Mouse (Mus musculus) liver, embryonic 11.5 days (tissue): ENCODE data around the gene Gatb. TPM values are rescaled to one million over a fixed set of nuclear protein-coding genes. Genes with fewer than 3 reads are reported as not detected.

Experiments
- ATAC-seq: fragments of 200-750 bp; cut with Nextera tagmentation; replicated peaks from 2 replicates; pipeline ENCODE4 v1.8.0; 2017; ENCODE audit warnings: moderate number of reproducible peaks, mild to moderate bottlenecking, moderate TSS enrichment, moderate library complexity; ENCODE audit not compliant: low FRiP score
- DNase-seq: peaks from one replicate; pipeline ENCODE4 v3.0.0-alpha.2; 2017; ENCODE audit warnings: low spot score
- H3K27ac ChIP-seq: fragments of 300-500 bp; sonication (generic); 2 replicates; pipeline ENCODE4 v1.5.1; 2014; ENCODE audit warnings: mild to moderate bottlenecking, low read depth, low read length, control low read depth
- H3K27me3 ChIP-seq: fragments of 300-500 bp; sonication (generic); replicated peaks from 2 replicates; pipeline ENCODE4 v1.6.1; 2014; ENCODE audit warnings: low read length, mixed read lengths; ENCODE audit not compliant: control insufficient read depth, insufficient read depth
- H3K36me3 ChIP-seq: fragments of 300-500 bp; sonication (generic); 2 replicates; pipeline ENCODE4 v1.6.1; 2014; ENCODE audit warnings: mild to moderate bottlenecking, low read length, moderate library complexity, mixed read lengths; ENCODE audit not compliant: control insufficient read depth, insufficient read depth
- H3K4me1 ChIP-seq: fragments of 300-500 bp; sonication (generic); replicated peaks from 2 replicates; pipeline ENCODE4 v1.6.1; 2014; ENCODE audit warnings: low read length, mixed read lengths; ENCODE audit not compliant: control insufficient read depth, insufficient read depth
- H3K4me2 ChIP-seq: fragments of 300-500 bp; sonication (generic); 2 replicates; pipeline ENCODE4 v1.6.1; 2014; ENCODE audit warnings: mild to moderate bottlenecking, control low read depth, moderate library complexity
- H3K4me3 ChIP-seq: fragments of 300-500 bp; sonication (generic); 2 replicates; pipeline ENCODE4 v1.5.1; 2014; ENCODE audit warnings: low read depth, low read length, control low read depth
- H3K9ac ChIP-seq: fragments of 300-500 bp; sonication (generic); 2 replicates; pipeline ENCODE4 v1.6.1; 2014; ENCODE audit warnings: low read depth, low read length, control low read depth
- H3K9me3 ChIP-seq: fragments of 300-500 bp; sonication (generic); 2 replicates; pipeline ENCODE4 v1.6.1; 2016; ENCODE audit warnings: low read length, inconsistent platforms, mixed read lengths; ENCODE audit not compliant: control insufficient read depth
- WGBS: fragments of 180-500 bp; shearing (Covaris S2); extraction: QIAGEN DNeasy Blood & Tissue Kit; methylation state at CpG from one replicate; pipeline ENCODE4 v1.1.7; 2014; 5-methylcytosine and 5-hydroxymethylcytosine counted together
- polyA plus RNA-seq: library from polyadenylated mRNA; unstranded; fragments of >200 nt; fragmentation: Nextera tagmentation; extraction: Ambion mirVana; gene quantifications from 2 replicates; pipeline ENCODE4 v1.2.1, GENCODE M21; 2014

The Gatb gene
- 32.9 and 39.9 TPM in 2 replicates for polyA plus RNA-seq

GRCm38 (mm10) chr3:85573864-85574830 lies at the start of gene Gatb:
TSS of gene Gatb (plus strand) at chr3:85574119.
- no peaks in the 10 kb centered on the region for H3K27me3 ChIP-seq
- peak; percentile 100 for ATAC-seq
- no peaks in the 10 kb centered on the region for H3K4me1 ChIP-seq
- no peaks in the 10 kb centered on the region for H3K36me3 ChIP-seq
- H3K9me3 ChIP-seq: no peaks in the 10 kb centered on the region
- peak within 1 kb of the TSS; percentile 93 for H3K9ac ChIP-seq
- H3K27ac ChIP-seq: peak within 1 kb of the TSS; percentile 65
- H3K4me3 ChIP-seq: peak within 1 kb of the TSS; percentile 84
- DNase-seq: peak; percentile 91
- H3K4me2 ChIP-seq: peak within 1 kb of the TSS; percentile 73
- 2% methylated on average over 41 of the region's 41 CpGs for WGBS

- Histone ChIP-seq H3K9ac (no peak overlapping the region), H3K36me3 (no peaks in the 10 kb centered on the region), H3K27me3 (no peaks in the 10 kb centered on the region), H3K27ac (no peak overlapping the region), H3K4me2 (no peak overlapping the region), H3K4me1 (no peaks in the 10 kb centered on the region), H3K4me3 (no peak overlapping the region), H3K9me3 (no peaks in the 10 kb centered on the region)
- no peak for DNase-seq
- no peak for ATAC-seq
- WGBS: 78% methylated on average over 8 of the region's 8 CpGs
These were observed 43.2 kb upstream of the Gatb start for GRCm38 (mm10) chr3:85530601-85531161.

- Histone ChIP-seq H3K9ac (no peak overlapping the region), H3K4me2 (no peak overlapping the region), H3K27ac (no peak overlapping the region), H3K36me3 (no peaks in the 10 kb centered on the region), H3K4me1 (no peaks in the 10 kb centered on the region), H3K4me3 (no peak overlapping the region), H3K9me3 (no peaks in the 10 kb centered on the region), H3K27me3 (no peaks in the 10 kb centered on the region)
- 83% methylated on average over 3 of the region's 3 CpGs for WGBS
- ATAC-seq: no peak
- no peak for DNase-seq
These were observed 41.5 kb upstream of the Gatb start for GRCm38 (mm10) chr3:85532376-85532775.

GRCm38 (mm10) chr3:85535042-85535441 lies 38.9 kb upstream of the Gatb start:
- Histone ChIP-seq H3K4me3 (no peak overlapping the region), H3K9me3 (no peaks in the 10 kb centered on the region), H3K27ac (no peak overlapping the region), H3K4me2 (no peak overlapping the region), H3K4me1 (no peaks in the 10 kb centered on the region), H3K36me3 (no peaks in the 10 kb centered on the region), H3K9ac (no peak overlapping the region), H3K27me3 (no peaks in the 10 kb centered on the region)
- 78% methylated on average over 3 of the region's 3 CpGs for WGBS
- DNase-seq (no peak), ATAC-seq (no peak)

- H3K4me1 ChIP-seq: no peaks in the 10 kb centered on the region
- ATAC-seq: no peak
These were observed 38.0 kb upstream of the Gatb start for GRCm38 (mm10) chr3:85535621-85536520.

GRCm38 (mm10) chr3:85542765-85543164 lies 31.2 kb upstream of the Gatb start:
- WGBS: 41% methylated on average over 3 of the region's 3 CpGs

More at GRCm38 (mm10) chr3:85535621-85536520, 38.0 kb upstream of the Gatb start:
- H3K27me3 ChIP-seq: no peaks in the 10 kb centered on the region
- no peak overlapping the region for H3K9ac ChIP-seq
- no peak overlapping the region for H3K4me3 ChIP-seq
- DNase-seq: no peak
- H3K36me3 ChIP-seq: no peaks in the 10 kb centered on the region
- WGBS: 80% methylated on average over 11 of the region's 11 CpGs
- H3K27ac ChIP-seq: no peak overlapping the region
- H3K4me2 ChIP-seq: no peak overlapping the region
- H3K9me3 ChIP-seq: no peaks in the 10 kb centered on the region

GRCm38 (mm10) chr3:85543652-85544051 lies 30.3 kb upstream of the Gatb start:
- Histone ChIP-seq H3K9ac (no peak overlapping the region), H3K27me3 (no peaks in the 10 kb centered on the region), H3K4me2 (no peak overlapping the region), H3K36me3 (no peaks in the 10 kb centered on the region), H3K27ac (no peak overlapping the region), H3K9me3 (no peaks in the 10 kb centered on the region), H3K4me1 (no peaks in the 10 kb centered on the region), H3K4me3 (no peak overlapping the region)
- 52% methylated on average over 2 of the region's 2 CpGs for WGBS
- no peak for ATAC-seq
- no peak for DNase-seq

More at GRCm38 (mm10) chr3:85542765-85543164, 31.2 kb upstream of the Gatb start:
- Histone ChIP-seq H3K36me3 (no peaks in the 10 kb centered on the region), H3K4me3 (no peak overlapping the region), H3K27me3 (no peaks in the 10 kb centered on the region), H3K9ac (no peak overlapping the region), H3K4me1 (no peaks in the 10 kb centered on the region), H3K27ac (no peak overlapping the region), H3K4me2 (no peak overlapping the region), H3K9me3 (no peaks in the 10 kb centered on the region)
- DNase-seq: no peak
- ATAC-seq: no peak

- ATAC-seq (no peak), DNase-seq (no peak)
- no peaks in the 10 kb centered on the region for H3K4me1 ChIP-seq
- no peak overlapping the region for H3K27ac ChIP-seq
- no peak overlapping the region for H3K4me2 ChIP-seq
- H3K9ac ChIP-seq: no peak overlapping the region
- H3K36me3 ChIP-seq: no peaks in the 10 kb centered on the region
- H3K4me3 ChIP-seq: no peak overlapping the region
- H3K27me3 ChIP-seq: no peaks in the 10 kb centered on the region
- no peaks in the 10 kb centered on the region for H3K9me3 ChIP-seq
- 80% methylated on average over 4 of the region's 4 CpGs for WGBS
These were observed 23.6 kb upstream of the Gatb start for GRCm38 (mm10) chr3:85550312-85550711.
